Mouse (Mus musculus) cerebellum, adult 9-11 months (tissue): ENCODE data around the gene Tmigd3.

Experiments used
- DNase-seq: peaks from one replicate; pipeline ENCODE4 v3.0.0; 2022

The Tmigd3 gene

DNA sequence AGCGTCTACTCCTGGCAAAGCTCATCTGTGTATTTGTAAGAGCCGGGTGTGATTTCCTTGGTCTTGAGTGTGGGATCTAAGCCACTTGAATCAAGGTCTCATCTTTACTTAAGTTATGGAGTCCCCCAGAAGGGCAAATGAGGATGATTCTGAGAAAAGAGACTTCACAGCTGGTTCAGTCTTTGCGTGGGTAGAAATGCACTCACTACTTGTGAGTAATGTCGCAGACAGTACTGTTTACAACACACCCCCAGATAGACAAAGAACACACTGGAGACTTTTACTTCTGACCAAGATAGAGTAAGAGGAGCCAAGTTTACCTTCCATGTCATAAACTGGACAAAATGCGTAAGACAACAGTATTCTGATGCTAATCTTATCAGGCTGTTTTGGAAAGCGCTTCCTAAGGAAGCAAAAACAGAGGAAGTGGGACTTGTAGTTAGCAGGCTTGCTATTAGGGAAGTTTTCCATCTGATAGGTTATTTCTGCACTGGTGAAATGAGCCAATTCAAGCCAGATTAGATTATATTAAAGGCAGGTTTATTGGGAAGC lies 6.6 kb downstream of the Tmigd3 start:
- no peak for DNase-seq

DNA sequence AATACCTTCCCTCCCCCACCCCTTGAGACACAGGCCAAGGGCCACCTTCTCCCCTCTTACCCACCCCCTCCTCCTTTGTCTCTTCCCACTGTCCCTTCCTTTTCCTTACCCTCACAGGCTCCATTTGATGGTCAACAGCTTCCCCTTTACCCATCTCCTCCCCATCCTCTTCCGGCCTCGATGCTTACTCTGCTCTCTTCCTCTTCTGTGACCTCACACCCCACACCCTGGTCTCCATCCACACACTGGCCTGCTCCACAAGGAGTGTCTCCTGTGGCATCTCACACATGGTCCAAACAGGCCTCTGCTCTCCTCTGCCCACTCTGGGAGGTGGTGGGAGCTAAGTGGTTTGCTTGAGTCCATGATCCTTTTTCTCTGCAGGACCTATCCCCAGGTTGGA lies 7.2 kb downstream of the Tmigd3 start:
- DNase-seq: no peak

DNA sequence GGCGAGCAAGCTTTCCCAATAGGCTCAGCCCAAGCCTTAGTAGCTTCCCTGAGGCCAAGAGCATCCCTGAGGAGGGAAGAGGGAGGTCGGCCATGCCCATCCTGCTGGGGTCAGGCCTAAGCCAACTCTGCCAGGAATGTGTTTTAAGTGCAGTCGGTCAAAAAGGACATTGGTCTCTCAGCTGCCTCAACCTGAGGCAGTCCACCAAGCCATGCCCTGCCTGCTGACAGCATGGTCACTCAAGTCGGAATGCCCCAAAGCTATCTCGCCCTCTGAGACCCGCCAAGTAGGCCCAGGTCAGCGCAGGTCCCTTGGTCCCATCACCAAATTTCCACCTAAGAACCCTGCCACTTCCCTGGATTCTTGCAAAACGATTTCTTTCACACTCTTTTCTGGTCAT lies 8.0 kb downstream of the Tmigd3 start:
- DNase-seq: no peak

DNA sequence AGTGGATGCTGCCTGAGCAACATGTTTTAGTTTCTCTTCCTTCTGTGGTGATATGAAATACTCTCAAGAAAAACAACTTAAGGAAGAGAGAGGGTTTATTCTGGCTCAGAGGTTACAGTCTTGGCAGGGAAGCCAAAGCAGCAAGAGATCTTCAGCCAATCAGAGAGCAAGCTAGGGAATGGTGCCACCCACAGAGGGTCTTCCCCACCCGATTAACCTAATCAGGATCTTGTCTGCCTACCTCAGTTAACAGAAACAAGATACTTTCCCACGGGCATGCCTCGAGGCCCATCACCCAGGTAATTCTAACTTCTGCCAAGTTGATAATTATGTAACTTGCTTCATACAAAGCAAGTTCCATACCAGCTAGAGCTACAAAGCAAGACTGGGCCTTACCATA lies 9.7 kb downstream of the Tmigd3 start:
- DNase-seq: no peak

DNA sequence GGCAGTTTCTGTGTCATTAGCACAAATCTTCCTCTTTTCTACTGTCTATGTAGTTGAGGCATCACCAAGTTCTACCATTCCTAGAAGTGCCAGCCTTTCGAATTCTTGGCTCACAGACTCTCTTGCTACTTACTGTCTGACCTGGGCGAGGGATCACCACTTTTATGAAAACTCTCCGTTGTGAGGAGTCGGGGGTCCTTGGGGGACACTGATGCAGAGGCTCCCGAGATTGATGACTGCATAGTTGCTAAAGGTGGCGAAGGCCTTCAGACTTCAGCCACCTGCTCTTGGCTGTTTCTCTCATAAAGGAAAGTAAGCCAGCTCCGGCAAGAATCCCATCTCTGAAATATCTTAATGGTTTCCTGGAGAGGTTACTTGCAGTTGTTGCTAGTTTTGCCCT lies 11.4 kb downstream of the Tmigd3 start:
- no peak for DNase-seq

DNA sequence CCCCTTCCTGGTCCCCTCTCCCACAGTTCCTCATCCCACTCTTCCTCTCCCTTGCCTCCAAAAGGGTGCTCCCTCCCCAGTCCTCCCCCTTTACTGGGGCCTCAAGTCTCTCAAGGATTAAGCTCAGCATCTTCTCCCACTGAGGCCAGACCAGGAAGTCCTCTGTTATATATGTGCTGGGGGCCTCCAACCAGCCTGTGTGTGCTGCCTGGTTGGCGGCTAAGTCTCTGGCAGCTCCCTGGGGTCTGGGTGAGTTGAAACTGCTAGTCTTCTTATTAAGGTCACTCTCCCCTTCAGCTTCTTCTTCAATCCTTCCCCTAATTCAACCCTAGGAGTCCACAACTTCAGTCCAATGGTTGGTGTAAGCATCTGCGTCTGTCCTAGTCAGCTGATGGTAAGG lies 12.4 kb downstream of the Tmigd3 start:
- DNase-seq: no peak

DNA sequence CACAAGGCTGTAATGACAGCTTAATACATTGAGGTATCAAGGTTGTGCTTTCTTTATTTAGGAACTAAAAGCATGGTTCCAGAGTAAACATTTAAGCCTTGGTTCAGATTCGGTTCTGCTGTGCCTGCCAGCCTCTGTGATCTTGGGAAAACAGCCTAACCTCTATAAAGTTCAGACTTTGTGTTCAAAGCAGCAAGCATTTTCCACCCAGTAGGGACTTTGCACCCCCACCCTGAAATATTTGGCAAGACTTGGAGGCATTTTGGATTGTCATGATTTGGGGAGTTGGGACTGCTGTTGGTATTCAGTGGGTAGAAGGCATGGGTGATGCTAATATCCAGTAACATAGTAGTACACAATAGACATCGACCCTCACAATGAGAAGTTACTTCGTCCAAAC lies 18.3 kb downstream of the Tmigd3 start:
- DNase-seq: no peak

DNA sequence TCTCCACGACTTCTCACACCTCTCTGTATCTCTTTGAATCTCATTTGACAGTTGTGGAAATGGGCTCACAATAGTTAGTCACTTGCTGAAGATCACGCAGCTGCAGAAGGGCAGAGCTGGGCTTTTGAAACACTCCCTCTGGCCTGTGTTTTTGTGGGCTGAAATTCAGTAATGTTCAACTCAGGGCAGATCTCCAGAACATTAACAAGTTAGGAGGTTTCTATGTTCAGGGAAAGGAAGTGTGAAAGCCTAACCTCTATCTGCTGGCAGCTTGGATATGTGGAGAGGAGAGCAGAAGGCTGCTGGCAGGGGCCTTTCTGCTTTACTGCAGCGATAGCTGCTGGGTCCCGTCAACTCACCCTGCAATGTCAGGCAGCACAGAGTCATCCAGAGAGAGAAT lies 19.5 kb downstream of the Tmigd3 start:
- no peak for DNase-seq

DNA sequence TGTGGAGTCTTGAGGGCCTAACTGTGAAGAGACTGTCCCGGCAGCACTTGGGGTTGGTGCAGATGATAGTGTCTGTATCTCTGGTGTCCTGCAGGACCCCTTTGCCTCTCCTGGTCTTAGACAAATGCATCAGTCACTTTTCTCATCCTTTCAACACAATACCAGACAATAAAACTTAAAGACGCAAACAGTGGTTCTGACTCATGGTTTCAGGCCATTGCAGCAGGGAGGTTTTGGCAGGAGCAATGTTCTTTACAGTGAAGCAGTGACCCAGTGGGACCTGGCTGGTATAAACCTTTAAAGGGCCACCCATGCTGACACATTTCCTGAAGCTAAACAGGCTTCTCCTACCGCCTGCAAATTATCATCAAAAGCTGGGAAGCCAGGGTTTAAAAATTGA lies 20.4 kb downstream of the Tmigd3 start:
- no peak for DNase-seq

DNA sequence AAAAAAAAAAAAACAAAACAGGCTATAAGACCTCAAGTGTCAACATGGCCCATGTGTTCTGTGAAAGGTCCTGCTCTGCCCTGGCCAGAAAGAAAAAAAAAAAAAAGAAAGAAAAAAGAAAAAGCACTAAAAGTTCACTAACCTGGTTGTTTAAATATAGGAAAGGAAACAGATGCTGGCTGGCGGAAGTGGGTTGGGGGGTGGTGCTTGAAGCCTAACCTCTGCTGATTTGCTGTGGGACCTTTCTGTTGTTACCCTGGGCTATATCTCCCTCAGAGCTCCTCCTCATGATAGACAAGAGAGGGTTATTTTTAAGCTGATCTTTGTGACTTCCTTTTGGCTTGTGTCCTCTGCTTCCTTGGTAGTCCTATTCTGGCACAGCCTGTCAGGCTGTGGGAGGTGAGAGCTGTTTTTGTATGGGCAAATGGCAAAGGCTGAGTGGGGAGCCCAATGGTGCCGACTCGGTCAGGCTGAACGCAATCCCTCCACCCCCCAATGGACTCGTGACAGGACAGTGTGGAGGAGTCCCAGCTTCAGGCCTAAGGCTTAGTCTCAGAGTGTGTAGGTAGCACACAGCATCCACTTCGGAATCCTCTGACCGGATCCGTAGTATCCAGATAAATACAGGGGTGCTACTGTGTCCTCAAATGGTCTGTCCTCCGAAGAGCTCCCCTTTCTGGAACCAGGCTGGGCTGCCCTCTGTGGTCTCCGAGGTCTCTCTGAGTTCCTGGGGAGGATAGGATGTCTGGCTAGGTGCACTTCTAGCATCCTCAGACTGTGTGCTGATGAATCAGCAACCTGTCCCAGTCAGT lies 21.3 kb downstream of the Tmigd3 start:
- no peak for DNase-seq

DNA sequence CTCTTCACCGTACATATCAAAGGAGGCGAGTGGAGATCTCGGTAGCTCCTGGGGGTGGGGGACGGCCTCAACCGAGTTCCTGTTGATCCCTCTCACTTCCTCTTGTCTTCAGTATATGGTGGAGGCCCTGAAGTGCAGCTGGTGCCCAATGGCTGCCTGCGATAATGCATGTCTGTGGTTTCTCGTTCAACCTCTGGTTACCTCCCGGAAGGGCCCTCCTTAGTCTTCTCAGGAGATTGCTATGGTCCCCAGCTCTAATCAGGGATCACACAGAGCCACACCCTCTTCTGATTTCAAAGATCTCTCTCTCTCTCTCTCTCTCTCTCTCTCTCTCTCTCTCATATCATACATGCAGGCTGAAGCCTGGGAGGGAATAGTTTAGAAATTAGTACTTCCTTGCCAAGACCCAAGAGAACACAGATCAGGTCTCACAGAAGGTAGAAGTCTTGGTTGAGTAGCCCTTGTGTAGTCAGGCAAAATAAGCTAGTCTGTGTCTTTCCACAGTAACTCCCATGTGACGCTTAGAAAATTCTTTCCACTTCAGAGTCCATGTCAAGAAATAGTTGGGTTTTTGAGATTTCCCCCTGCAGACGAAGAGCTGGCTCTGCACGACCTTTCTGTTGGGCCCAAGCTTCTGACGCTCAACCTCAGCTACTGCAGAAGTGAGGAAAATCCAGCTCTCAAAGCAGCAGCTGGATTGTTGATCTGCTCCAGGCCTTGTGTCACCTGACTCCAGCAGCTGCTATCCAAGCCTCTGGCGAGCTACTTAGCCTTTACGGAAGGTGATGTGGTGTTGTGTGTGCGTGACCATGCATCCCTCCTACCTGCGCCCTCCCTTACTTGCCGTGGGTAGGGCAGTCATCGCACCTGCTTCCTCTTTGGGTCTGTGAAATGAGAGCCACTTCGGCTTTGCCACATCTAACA lies 22.1 kb downstream of the Tmigd3 start:
- DNase-seq: no peak

DNA sequence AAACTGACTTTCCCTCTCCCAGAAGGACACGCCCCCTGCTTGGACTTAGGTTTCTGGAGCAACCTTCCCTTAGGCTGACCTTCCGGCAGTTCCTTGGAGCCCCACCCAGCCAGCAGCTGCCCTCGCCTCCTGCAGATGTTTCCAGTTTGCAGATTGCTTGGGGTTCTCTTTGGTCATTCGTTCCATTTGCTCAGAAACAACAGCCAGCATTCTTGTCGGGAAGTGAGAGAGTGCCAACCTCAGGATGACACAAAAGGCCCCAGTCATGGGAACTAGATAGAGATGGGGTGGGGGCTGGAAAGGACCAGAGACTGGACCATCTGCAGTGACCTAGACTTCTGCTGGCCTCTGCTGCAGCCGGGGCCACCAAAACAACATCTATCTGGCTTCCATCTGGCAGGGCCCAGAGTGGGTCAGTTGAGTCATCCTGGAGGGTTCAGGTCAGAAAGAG lies 23.3 kb downstream of the Tmigd3 start:
- DNase-seq: peak; percentile 29

DNA sequence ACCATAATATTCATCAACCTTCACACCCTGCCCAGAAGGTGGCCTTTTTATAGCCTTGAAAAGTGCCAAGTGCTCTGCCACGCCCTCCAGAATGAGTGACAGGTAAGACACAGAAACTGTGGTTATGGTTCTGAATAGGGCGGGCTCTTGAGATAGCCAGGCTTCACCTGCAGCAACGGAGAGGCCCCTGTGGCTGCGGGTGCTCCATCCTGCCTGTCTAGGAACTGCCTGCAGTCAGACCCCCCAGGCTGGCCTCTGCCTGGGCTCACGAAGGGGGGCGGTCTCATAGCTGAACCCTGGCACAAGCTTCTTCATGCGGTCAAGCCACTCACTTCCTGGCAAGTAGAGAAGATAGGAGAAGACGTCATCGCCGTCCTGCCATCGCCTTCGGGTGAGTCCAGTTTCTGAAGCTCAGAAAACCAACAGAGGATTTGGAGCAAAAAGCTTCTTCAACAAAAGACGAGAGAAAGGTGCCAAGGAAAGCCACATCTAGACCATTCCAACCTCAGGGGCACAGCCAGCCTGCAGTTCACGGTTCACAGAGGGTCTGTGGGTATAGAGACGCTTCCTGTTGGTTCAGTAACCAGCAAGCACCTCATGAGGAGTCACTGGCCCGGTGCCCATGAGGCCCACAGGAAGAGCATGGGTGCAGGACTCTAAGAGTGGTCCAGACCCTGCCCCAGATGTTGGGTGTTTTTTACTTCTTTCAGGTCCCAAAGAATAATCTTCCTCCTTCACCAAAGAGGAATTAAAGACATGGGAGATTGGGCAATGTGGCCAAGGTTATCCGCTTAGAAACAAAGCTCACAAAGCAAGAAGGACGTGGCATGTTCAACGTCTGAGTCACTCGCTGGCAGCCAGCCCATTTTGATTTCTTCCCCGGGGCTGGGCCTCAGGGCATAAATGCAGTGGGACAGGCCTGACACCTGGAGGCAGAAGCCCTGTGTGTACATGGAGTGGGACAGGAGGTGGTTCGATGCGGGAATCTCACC lies 24.2 kb downstream of the Tmigd3 start:
- peak; percentile 26 for DNase-seq

DNA sequence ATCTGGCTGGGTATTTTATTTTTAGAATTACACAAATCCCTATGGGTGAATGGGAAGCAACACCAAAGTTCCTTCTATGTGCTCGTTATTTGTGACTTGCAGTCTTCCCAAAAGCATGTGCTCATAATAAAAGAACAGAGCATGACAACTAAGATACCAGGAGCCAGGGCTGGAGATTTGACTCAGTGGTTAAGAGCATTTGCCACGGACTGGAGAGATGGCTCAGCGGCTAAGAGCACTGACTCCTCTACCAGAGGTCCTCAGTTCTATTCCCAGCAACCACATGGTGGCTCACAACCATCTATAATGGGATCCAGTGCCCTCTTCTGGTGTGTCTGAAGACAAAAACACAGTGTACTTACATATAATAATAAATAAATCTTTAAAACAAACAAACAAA lies 26.1 kb downstream of the Tmigd3 start:
- no peak for DNase-seq

DNA sequence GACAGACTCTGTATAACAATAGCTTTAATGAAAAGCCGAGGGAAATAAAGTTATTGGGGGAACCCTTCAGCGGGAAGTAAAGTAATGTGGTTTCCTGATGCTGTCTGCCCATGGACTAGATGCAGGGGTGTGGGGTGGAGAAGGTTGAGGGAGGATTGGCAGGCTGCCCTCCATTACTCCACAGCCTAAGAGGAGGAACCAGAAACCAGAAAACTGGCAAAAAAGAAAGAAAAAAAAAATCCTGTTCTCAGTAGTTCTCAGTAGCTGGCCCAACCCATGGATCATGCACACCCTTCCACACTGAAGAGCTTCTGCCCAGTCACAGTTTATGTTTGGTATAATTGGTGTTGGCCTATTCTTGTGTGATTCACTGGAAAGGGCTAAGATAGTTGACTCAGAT lies 27.6 kb downstream of the Tmigd3 start:
- DNase-seq: no peak

DNA sequence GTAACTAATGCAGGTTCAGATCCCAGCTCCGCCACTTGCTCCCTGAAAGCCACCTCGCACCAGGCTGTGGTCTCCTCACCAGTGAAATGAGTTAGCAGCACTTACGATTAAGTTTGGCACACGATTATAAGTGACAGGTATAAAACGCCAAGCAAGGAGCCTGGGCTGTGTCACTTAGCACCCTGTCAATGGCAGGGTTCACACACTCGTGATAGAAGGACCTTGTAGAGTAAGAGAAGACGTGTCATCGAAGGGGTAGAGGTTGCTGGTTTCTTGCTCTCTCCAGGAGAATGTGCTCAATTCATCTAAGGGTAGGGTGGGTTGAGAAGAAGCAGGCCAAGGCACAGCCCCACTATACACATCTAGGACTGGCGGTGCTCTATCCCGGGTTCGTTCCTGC lies 28.2 kb downstream of the Tmigd3 start:
- DNase-seq: no peak

DNA sequence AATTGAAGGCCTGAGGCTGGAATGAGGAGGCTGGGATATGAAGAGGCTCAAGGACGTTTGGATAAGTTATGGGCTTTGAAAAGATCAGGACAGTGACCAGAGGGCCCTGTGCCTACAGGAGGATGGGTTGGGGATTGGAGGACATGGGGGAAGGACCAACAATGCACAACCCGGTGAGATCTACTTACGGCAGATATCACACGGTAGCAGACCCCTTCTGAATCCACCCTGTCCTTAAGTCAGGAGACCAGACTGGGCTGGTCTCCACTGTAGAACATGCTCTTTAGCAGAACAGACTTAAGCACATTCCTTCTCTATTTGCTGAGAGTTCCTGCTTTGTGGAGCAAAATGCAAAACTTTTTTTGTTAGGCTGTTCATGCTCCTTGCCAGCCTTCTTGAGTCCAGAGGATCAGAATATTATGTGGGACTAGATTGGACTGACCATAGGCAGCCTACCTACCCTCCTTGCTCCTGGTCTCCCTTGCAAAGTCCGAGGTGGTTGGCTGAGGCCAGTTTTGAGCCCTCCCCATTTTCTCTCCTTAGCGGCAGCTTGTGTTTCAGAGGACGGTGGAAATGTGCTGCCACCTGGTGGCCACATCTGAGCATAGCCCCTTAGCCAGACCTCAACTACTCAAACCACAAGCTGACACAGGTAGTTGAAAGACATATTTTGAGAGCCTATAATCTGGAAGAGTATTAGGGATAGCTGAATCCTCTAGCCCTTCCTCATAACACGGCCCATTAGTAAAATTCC lies 28.9 kb downstream of the Tmigd3 start:
- DNase-seq: peak; percentile 72

DNA sequence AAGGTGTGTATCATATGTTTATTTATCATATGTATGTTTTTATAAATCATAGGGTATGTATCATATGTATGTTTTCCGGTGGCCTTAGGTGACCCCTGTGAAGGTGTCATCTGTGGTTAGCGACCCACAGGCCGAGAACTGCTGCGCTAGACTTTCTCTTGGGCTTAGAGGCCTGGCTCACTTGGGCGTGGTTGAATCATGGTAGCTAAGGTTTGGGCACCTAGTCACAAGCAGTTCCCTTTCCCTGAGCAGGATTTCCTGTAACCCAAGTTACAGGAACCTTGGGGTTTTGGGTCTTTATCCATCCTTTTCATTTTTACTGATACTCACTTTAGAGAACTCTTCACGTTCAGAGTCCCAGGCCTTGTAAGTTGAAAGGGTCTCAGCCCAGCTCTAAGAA lies 29.6 kb downstream of the Tmigd3 start:
- no peak for DNase-seq

DNA sequence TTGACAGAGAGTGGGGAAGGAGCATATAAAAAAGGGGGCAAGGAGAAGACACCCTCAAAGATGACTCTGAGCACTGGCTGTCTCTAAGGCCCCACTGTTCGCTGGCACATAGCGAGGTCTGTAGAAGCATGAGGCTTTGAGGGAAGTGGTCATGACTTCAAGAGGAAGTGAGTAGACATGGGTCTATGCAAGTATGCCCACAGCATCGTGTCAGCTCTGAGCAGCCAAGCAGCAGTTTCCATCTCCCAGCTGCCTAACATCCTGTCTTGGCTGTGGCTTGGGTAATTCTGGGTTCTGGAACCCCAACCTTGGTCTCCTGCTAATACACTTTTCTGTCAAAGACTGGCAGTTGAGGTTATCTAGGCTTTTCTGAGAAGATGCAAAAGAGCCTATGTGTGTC lies 30.0 kb downstream of the Tmigd3 start:
- no peak for DNase-seq

DNA sequence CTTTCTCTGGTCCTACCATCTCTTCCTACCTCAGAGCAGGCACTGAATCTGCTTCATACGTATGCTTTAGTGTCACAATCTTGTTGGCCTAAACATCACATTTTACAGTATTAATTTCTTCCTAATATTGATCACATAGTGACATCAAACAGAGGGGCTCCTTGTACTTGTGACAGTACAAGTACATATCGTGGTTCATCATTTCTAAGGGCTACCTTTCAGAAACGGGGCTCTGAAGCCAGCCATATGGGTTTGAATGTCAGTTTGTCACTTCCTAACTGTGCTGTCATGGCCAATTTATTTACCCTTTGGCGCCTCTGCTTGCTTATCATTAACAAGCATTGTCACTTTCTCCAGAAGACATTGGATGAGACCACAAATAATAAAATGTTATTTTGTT lies 30.8 kb downstream of the Tmigd3 start:
- no peak for DNase-seq

DNA sequence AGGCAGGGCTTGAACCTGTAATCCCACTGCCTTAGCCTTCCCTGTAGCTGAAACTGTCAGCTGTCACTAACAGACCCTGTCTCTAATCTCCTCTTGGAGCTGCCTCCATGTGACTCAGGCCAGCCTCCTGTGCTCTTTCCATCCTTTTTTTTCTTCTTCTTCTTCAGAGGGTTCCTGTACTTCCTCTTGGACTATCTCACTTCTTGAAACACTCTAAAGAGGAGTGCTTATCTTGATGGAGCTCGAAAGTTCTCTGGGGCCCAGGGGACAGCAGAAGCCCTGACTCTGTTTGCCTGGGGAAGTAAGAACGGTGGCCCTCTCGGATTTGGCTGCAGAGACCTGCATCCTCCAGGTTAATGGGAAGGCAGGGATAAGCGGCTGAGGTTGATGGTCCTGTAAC lies 33.5 kb downstream of the Tmigd3 start:
- DNase-seq: no peak

DNA sequence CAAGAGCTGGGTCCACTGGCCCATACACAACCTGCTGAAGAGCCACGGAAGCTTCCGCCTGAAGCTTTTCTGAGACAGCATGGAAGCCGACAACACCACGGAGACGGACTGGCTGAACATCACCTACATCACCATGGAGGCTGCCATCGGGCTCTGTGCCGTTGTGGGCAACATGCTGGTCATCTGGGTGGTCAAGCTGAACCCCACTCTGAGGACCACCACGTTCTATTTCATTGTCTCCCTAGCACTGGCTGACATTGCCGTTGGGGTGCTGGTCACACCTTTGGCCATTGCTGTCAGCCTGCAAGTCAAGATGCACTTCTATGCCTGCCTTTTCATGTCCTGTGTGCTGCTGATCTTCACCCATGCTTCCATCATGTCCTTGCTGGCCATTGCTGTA lies 34.0 kb downstream of the Tmigd3 start:
- DNase-seq: no peak
